Mouse (Mus musculus) liver, embryonic 11.5 days (tissue): ENCODE data around the gene Zfp831. TPM values are rescaled to one million over a fixed set of nuclear protein-coding genes. Genes with fewer than 3 reads are reported as not detected.
A peak's percentile ranks its signal among the peaks of the same experiment; 100 is the strongest.

Source experiments
- ATAC-seq: fragments of 200-750 bp; cut with Nextera tagmentation; replicated peaks from 2 replicates; pipeline ENCODE4 v1.8.0; 2017; ENCODE audit warnings: moderate number of reproducible peaks, mild to moderate bottlenecking, moderate TSS enrichment, moderate library complexity; ENCODE audit not compliant: low FRiP score
- DNase-seq: peaks from one replicate; pipeline ENCODE4 v3.0.0-alpha.2; 2017; ENCODE audit warnings: low spot score
- H3K27ac ChIP-seq: fragments of 300-500 bp; sonication (generic); 2 replicates; pipeline ENCODE4 v1.5.1; 2014; ENCODE audit warnings: mild to moderate bottlenecking, low read depth, low read length, control low read depth
- H3K27me3 ChIP-seq: fragments of 300-500 bp; sonication (generic); replicated peaks from 2 replicates; pipeline ENCODE4 v1.6.1; 2014; ENCODE audit warnings: low read length, mixed read lengths; ENCODE audit not compliant: control insufficient read depth, insufficient read depth
- H3K36me3 ChIP-seq: fragments of 300-500 bp; sonication (generic); 2 replicates; pipeline ENCODE4 v1.6.1; 2014; ENCODE audit warnings: mild to moderate bottlenecking, low read length, moderate library complexity, mixed read lengths; ENCODE audit not compliant: control insufficient read depth, insufficient read depth
- H3K4me1 ChIP-seq: fragments of 300-500 bp; sonication (generic); replicated peaks from 2 replicates; pipeline ENCODE4 v1.6.1; 2014; ENCODE audit warnings: low read length, mixed read lengths; ENCODE audit not compliant: control insufficient read depth, insufficient read depth
- H3K4me2 ChIP-seq: fragments of 300-500 bp; sonication (generic); 2 replicates; pipeline ENCODE4 v1.6.1; 2014; ENCODE audit warnings: mild to moderate bottlenecking, control low read depth, moderate library complexity
- H3K4me3 ChIP-seq: fragments of 300-500 bp; sonication (generic); 2 replicates; pipeline ENCODE4 v1.5.1; 2014; ENCODE audit warnings: low read depth, low read length, control low read depth
- H3K9ac ChIP-seq: fragments of 300-500 bp; sonication (generic); 2 replicates; pipeline ENCODE4 v1.6.1; 2014; ENCODE audit warnings: low read depth, low read length, control low read depth
- H3K9me3 ChIP-seq: fragments of 300-500 bp; sonication (generic); 2 replicates; pipeline ENCODE4 v1.6.1; 2016; ENCODE audit warnings: low read length, inconsistent platforms, mixed read lengths; ENCODE audit not compliant: control insufficient read depth
- WGBS: fragments of 180-500 bp; shearing (Covaris S2); extraction: QIAGEN DNeasy Blood & Tissue Kit; methylation state at CpG from one replicate; pipeline ENCODE4 v1.1.7; 2014; 5-methylcytosine and 5-hydroxymethylcytosine counted together
- polyA plus RNA-seq: library from polyadenylated mRNA; unstranded; fragments of >200 nt; fragmentation: Nextera tagmentation; extraction: Ambion mirVana; gene quantifications from 2 replicates; pipeline ENCODE4 v1.2.1, GENCODE M21; 2014

Zfp831 gene
- polyA plus RNA-seq, 1 experiment from 2014 or later, result not detected

- Histone ChIP-seq H3K4me1 (peaks cover 3% of the 10 kb centered on the region; the same call in 1 of the 2 replicates), H3K9ac (no peak overlapping the region), H3K27ac (no peak overlapping the region), H3K4me3 (peak overlapping the region; percentile 47), H3K4me2 (peak overlapping the region; percentile 87), H3K36me3 (no peaks in the 10 kb centered on the region), H3K9me3 (no peaks in the 10 kb centered on the region), H3K27me3 (peaks cover 20% of the 10 kb centered on the region)
- DNase-seq (no peak), ATAC-seq (peak; percentile 21; the same call in 1 of the 2 replicates)
- WGBS, result 6% methylated on average over 16 of the region's 16 CpGs
Measured at GRCm38 (mm10) chr2:174674287-174675045, 31.1 kb downstream of the Zfp831 start.

DNA sequence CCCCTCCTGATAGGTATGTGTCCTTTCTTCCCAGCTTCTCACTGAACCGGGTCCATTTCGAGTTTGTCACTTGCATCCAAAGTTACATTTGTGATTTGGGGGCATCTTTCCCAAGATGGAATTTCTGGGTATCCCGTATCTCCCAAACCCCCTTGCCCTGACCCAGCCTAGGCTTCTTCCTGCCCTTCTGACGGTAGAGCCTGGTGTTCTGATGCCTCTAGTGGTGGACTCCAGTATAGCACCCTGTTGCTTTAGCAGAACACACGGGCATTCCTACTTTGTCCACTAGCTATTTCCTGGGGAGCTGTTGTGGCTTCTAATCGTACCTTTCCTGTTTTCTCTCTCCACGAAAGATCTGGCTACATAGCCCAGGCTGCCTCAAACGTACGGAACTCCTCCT is 32.3 kb downstream of the Zfp831 start:
- peak; percentile 66 for DNase-seq
- Histone ChIP-seq H3K4me3 (no peak overlapping the region), H3K4me2 (no peak overlapping the region), H3K9me3 (no peaks in the 10 kb centered on the region), H3K36me3 (no peaks in the 10 kb centered on the region), H3K27ac (no peak overlapping the region), H3K9ac (no peak overlapping the region), H3K27me3 (peaks cover 15% of the 10 kb centered on the region), H3K4me1 (peaks cover 3% of the 10 kb centered on the region; the same call in 1 of the 2 replicates)
- no peak for ATAC-seq
- 13% methylated on average over 9 of the region's 9 CpGs for whole genome bisulfite sequencing

DNA sequence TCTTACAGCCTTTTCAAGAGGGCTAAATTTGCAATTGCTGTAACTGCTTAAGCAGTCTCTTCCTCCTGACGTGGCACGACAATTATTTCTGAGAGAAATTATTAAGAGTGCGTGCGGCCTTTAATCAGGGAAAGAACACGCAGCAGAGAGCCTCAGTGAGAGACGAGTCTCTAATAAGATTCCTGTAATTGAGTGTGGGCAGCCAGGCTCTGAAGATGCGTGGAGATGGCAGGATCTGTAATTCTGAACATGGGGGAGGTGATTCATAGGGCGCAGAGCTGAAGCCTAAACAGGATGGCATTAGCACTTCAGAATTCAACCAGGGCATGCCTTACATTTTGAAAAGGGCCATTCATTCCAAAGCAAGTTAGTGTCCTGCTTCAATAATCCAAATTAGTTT is 58.0 kb downstream of the Zfp831 start:
- Histone ChIP-seq H3K4me1 (no peaks in the 10 kb centered on the region), H3K9ac (no peak overlapping the region), H3K4me2 (no peak overlapping the region), H3K36me3 (no peaks in the 10 kb centered on the region), H3K27ac (no peak overlapping the region), H3K9me3 (no peaks in the 10 kb centered on the region), H3K4me3 (no peak overlapping the region), H3K27me3 (no peaks in the 10 kb centered on the region)
- DNase-seq (no peak), ATAC-seq (no peak)
- 80% methylated on average over 8 of the region's 8 CpGs for WGBS

DNA sequence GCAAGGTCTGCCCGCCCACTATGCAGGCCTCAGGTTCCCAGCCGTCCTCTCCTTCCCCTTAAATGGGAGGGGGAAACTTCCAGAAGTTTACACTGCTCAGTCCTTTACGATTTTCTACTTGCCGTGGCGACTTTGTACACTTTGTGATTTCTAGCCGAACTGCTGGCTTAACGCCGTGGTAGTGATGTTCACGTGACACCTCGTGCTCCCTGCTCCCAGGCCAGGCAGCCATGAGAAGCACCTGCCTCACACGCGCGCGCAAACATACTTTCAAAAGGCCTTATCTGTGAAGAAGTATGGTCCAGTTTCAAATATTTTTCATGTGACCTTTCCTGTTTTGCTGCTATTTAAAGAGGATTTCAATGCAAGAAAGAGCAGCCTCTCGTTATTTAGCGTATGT is 63.8 kb downstream of the Zfp831 start:
- Histone ChIP-seq H3K9ac (no peak overlapping the region), H3K36me3 (no peaks in the 10 kb centered on the region), H3K27me3 (no peaks in the 10 kb centered on the region), H3K9me3 (no peaks in the 10 kb centered on the region), H3K27ac (no peak overlapping the region), H3K4me3 (no peak overlapping the region), H3K4me2 (no peak overlapping the region), H3K4me1 (no peaks in the 10 kb centered on the region)
- WGBS, result 86% methylated on average over 16 of the region's 16 CpGs
- DNase-seq (peak; percentile 11), ATAC-seq (no peak)

- DNase-seq, result no peak
- WGBS, result 64% methylated on average over 4 of the region's 4 CpGs
Measured at GRCm38 (mm10) chr2:174708587-174708986, 65.3 kb downstream of the Zfp831 start.

DNA sequence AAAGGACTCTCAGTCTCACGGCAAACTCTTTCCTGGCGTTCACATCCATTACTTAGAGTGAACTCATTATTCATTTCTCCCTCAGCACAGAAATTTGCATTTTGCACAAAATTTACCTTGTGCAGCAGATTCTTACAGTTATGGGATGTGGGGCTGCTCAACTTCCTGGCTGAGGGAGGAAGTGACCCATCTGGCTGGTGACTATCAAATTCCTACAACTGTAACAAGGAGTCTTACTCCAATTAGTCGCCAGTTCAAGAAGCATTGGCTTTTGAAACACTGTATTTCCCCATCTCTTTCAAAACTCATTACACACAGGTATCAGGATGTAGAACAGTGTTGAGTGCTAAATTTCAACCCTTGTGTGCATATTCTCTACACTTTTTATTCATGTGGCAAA is 66.9 kb downstream of the Zfp831 start:
- Histone ChIP-seq H3K4me2 (no peak overlapping the region), H3K9ac (no peak overlapping the region), H3K4me3 (no peak overlapping the region), H3K27ac (no peak overlapping the region), H3K9me3 (no peaks in the 10 kb centered on the region), H3K27me3 (no peaks in the 10 kb centered on the region), H3K36me3 (no peaks in the 10 kb centered on the region), H3K4me1 (no peaks in the 10 kb centered on the region)
- 65% methylated on average over 3 of the region's 3 CpGs for WGBS
- ATAC-seq (no peak), DNase-seq (no peak)

More at GRCm38 (mm10) chr2:174708587-174708986, 65.3 kb downstream of the Zfp831 start:
- no peaks in the 10 kb centered on the region for H3K4me1 ChIP-seq
- no peak overlapping the region for H3K27ac ChIP-seq
- no peaks in the 10 kb centered on the region for H3K36me3 ChIP-seq
- H3K4me3 ChIP-seq, result no peak overlapping the region
- H3K9me3 ChIP-seq, result no peaks in the 10 kb centered on the region
- no peak overlapping the region for H3K9ac ChIP-seq
- H3K27me3 ChIP-seq, result no peaks in the 10 kb centered on the region
- H3K4me2 ChIP-seq, result no peak overlapping the region
- no peak for ATAC-seq

DNA sequence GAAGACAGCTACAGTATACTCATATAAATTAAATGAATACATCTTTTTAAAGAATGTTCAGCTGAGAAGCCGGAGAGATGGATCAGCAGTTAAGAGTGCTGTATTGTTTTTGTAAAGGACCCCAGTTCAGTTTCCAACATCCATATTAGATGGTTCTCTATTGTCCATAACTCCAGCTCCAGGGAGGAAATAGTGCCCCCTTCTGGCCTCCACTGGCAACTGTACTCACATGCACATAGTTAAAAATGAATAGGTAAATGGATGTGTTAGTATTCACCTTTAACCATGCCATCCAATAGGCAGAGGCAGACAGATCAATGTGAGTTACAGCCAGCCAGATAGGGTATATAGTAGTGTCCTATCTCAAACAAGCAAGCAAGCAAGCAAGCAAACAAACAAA is 68.7 kb downstream of the Zfp831 start:
- Histone ChIP-seq H3K9me3 (no peaks in the 10 kb centered on the region), H3K4me3 (no peak overlapping the region), H3K9ac (no peak overlapping the region), H3K27me3 (no peaks in the 10 kb centered on the region), H3K4me1 (no peaks in the 10 kb centered on the region), H3K4me2 (no peak overlapping the region), H3K36me3 (no peaks in the 10 kb centered on the region), H3K27ac (no peak overlapping the region)
- DNase-seq (no peak), ATAC-seq (no peak)
- 89% methylated on average over 1 of the region's 1 CpGs for WGBS

- Histone ChIP-seq H3K9me3 (no peaks in the 10 kb centered on the region), H3K36me3 (no peaks in the 10 kb centered on the region), H3K9ac (no peak overlapping the region), H3K4me2 (no peak overlapping the region), H3K27me3 (no peaks in the 10 kb centered on the region), H3K27ac (no peak overlapping the region), H3K4me3 (no peak overlapping the region), H3K4me1 (no peaks in the 10 kb centered on the region)
- no peak for DNase-seq
- peak; percentile 36; the same call in 1 of the 2 replicates for ATAC-seq
Measured at GRCm38 (mm10) chr2:174715938-174716337, 72.6 kb downstream of the Zfp831 start.

DNA sequence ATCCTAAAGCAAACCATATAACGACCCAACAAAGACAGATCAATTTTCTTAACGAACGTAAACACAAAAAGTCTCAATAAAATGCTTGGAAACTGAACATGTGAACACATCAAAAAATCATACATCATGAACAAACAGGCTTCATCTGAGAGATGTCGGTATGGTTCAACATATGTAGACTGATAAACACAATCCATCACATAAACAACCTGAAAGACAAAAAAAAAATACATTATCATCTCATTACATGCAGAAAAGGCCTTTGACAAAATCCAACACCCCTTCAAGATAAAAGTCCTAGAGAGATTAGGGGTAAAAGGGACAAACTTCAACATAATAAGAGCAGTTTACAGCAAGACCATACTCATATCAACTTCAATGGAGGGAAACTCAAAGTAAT is 74.5 kb downstream of the Zfp831 start:
- Histone ChIP-seq H3K4me2 (no peak overlapping the region), H3K9me3 (no peaks in the 10 kb centered on the region), H3K9ac (no peak overlapping the region), H3K27me3 (no peaks in the 10 kb centered on the region), H3K4me3 (no peak overlapping the region), H3K27ac (no peak overlapping the region), H3K4me1 (no peaks in the 10 kb centered on the region), H3K36me3 (no peaks in the 10 kb centered on the region)
- no peak for DNase-seq
- WGBS, result 79% methylated on average over 4 of the region's 4 CpGs
- no peak for ATAC-seq
